Mouse (Mus musculus): ENCODE results near the gene Szt2. TPM values are rescaled to one million over a fixed set of nuclear protein-coding genes. Genes with fewer than 3 reads are reported as not detected.

The Szt2 gene
- polyA plus RNA-seq, 1 experiment from 2014 or later = 10.3 TPM

DNA sequence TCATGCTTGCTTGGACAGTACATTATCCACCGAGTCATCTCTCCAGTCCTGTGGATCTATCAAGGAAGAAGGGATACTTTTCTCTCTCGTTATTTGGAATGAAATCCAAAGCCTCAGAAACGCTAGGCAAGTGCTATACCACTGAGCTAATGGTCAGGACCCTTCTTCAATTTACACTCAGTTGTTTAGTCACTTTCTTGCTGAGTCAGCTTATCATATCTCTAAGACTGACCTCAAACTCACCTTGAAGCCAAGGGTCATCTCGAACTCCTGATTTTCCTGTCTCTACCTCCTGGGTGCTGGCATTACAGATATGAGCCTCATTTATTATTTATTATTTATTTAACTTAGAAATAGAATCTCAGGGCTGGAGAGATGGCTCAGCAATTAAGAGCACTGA, 92.4 kb downstream of the Szt2 start:
- H3K27ac ChIP-seq = no peak overlapping the region
- no peak overlapping the region for H3K4me3 ChIP-seq
- H3K36me3 ChIP-seq = no peaks in the 10 kb centered on the region
- WGBS = 82% methylated on average over 4 of the region's 4 CpGs
- ATAC-seq (ENCODE audit: insufficient number of reproducible peaks, insufficient read depth, low FRiP score, low TSS enrichment, low read depth) = no peak
- H3K9me3 ChIP-seq = 0 out of 2 replicates have a peak, but pooled peaks cover 4% of the 10 kb centered on the region
- no peak overlapping the region for H3K4me2 ChIP-seq
- H3K27me3 ChIP-seq = no peaks in the 10 kb centered on the region
- peaks cover 22% of the 10 kb centered on the region for H3K4me1 ChIP-seq
- H3K9ac ChIP-seq = no peak overlapping the region

DNA sequence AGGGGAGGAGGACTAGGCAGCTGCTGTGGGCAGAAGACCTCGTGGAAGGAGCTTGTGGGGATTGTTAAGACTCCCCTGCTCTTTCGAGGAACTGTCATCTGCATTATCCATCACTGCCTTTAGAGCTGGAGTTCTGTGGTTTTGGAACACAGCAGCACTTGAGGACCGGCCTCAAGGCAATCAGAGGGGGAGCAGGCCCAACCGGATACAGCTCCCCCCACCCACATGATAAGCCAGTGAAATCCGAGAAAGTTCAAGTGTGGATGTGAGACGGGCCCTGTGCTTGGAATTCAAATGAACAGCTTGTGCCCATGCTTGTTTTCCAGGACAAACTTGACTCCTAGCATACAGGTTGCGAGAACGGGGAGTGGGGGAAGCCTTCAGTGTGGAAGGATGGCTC, 93.8 kb downstream of the Szt2 start:
- Histone ChIP-seq H3K9ac (peak overlapping the region; percentile 49; the same call in 1 of the 2 replicates), H3K4me1 (peaks cover 22% of the 10 kb centered on the region), H3K4me2 (no peak overlapping the region), H3K27me3 (no peaks in the 10 kb centered on the region), H3K9me3 (0 out of 2 replicates have a peak, but pooled peaks cover 4% of the 10 kb centered on the region), H3K27ac (peak overlapping the region; percentile 62), H3K4me3 (no peak overlapping the region), H3K36me3 (no peaks in the 10 kb centered on the region)
- 15% methylated on average over 8 of the region's 8 CpGs for WGBS
- ATAC-seq (ENCODE audit: insufficient number of reproducible peaks, insufficient read depth, low FRiP score, low TSS enrichment, low read depth) = no peak

Other genes starting within 250 kb of the Szt2 start
- gene Kdm4a, start 229.2 kb downstream of the Szt2 start, polyA plus RNA-seq (2015; fragmentation: Nextera tagmentation; extraction: Ambion mirVana) = 55.0 and 56.9 TPM in 2 replicates
- 79.8 and 88.8 TPM in 2 replicates for gene Ptprf, start 117.9 kb downstream of the Szt2 start, polyA plus RNA-seq (2015; fragmentation: Nextera tagmentation; extraction: Ambion mirVana)
- gene Med8, start 64 bp upstream of the Szt2 start, polyA plus RNA-seq (2015; fragmentation: Nextera tagmentation; extraction: Ambion mirVana) = 111 and 115 TPM in 2 replicates
- gene Elovl1, start 18.8 kb upstream of the Szt2 start, polyA plus RNA-seq (2015; fragmentation: Nextera tagmentation; extraction: Ambion mirVana) = 55.7 and 62.8 TPM in 2 replicates
- gene Cdc20, start 28.1 kb upstream of the Szt2 start, polyA plus RNA-seq (2015; fragmentation: Nextera tagmentation; extraction: Ambion mirVana) = 225 and 247 TPM in 2 replicates
- gene Mpl, start 48.2 kb upstream of the Szt2 start, polyA plus RNA-seq (2015; fragmentation: Nextera tagmentation; extraction: Ambion mirVana) = 0.54 and 1.1 TPM in 2 replicates
- 19.4 and 19.6 TPM in 2 replicates for gene Tie1, start 80.8 kb upstream of the Szt2 start, polyA plus RNA-seq (2015; fragmentation: Nextera tagmentation; extraction: Ambion mirVana)
- 4.1 and 5.0 TPM in 2 replicates for gene 2610528J11Rik, start 117.7 kb upstream of the Szt2 start, polyA plus RNA-seq (2015; fragmentation: Nextera tagmentation; extraction: Ambion mirVana)
- gene Tmem125, start 134.8 kb upstream of the Szt2 start, polyA plus RNA-seq (2015; fragmentation: Nextera tagmentation; extraction: Ambion mirVana) = 2.8 and 3.2 TPM in 2 replicates
- gene Cfap57, start 211.5 kb upstream of the Szt2 start, polyA plus RNA-seq (2015; fragmentation: Nextera tagmentation; extraction: Ambion mirVana) = 0.17 and 0.22 TPM in 2 replicates
- 141 and 164 TPM in 2 replicates for gene Ebna1bp2, start 211.5 kb upstream of the Szt2 start, polyA plus RNA-seq (2015; fragmentation: Nextera tagmentation; extraction: Ambion mirVana)
- gene Olfr62, start 249.7 kb upstream of the Szt2 start, polyA plus RNA-seq (2015; fragmentation: Nextera tagmentation; extraction: Ambion mirVana) = not detected in 2 replicates